Mouse (Mus musculus) hindbrain, embryonic 12.5 days (tissue): ENCODE results near the gene Sec14l1. TPM values are rescaled to one million over a fixed set of nuclear protein-coding genes. Genes with fewer than 3 reads are reported as not detected.

ENCODE experiments used
- ATAC-seq: fragments of 200-750 bp; cut with Nextera tagmentation; 2 replicates; pipeline ENCODE4 v1.8.0; 2017; ENCODE audit warnings: moderate TSS enrichment; ENCODE audit not compliant: low FRiP score
- H3K27ac ChIP-seq: fragments of 300-500 bp; sonication (generic); 2 replicates; pipeline ENCODE4 v1.5.1; 2016; ENCODE audit warnings: mild to moderate bottlenecking
- H3K27me3 ChIP-seq: fragments of 300-500 bp; sonication (generic); 2 replicates; pipeline ENCODE4 v1.6.1; 2016; ENCODE audit warnings: mild to moderate bottlenecking
- H3K36me3 ChIP-seq: fragments of 300-500 bp; sonication (generic); 2 replicates; pipeline ENCODE4 v1.6.1; 2016; ENCODE audit warnings: mild to moderate bottlenecking
- H3K4me1 ChIP-seq: fragments of 300-500 bp; sonication (generic); 2 replicates; pipeline ENCODE4 v1.6.1; 2016
- H3K4me2 ChIP-seq: fragments of 300-500 bp; sonication (generic); replicated peaks from 2 replicates; pipeline ENCODE4 v1.6.1; 2016; ENCODE audit warnings: mild to moderate bottlenecking
- H3K4me3 ChIP-seq: fragments of 300-500 bp; sonication (generic); 2 replicates; pipeline ENCODE4 v1.5.1; 2016; ENCODE audit warnings: mild to moderate bottlenecking
- H3K9ac ChIP-seq: fragments of 300-500 bp; sonication (generic); 2 replicates; pipeline ENCODE4 v1.6.1; 2016; ENCODE audit warnings: mild to moderate bottlenecking, moderate library complexity
- H3K9me3 ChIP-seq: fragments of 300-500 bp; sonication (generic); replicated peaks from 2 replicates; pipeline ENCODE4 v1.6.1; 2016; ENCODE audit warnings: mild to moderate bottlenecking
- WGBS: fragments of 180-500 bp; shearing (Covaris S2); methylation state at CpG from one replicate; pipeline ENCODE4 v1.1.7; 2016; 5-methylcytosine and 5-hydroxymethylcytosine counted together
- polyA plus RNA-seq: library from polyadenylated mRNA; unstranded; fragments of >200 nt; fragmentation: Nextera tagmentation; extraction: Ambion mirVana; gene quantifications from 2 replicates; pipeline ENCODE4 v1.2.1, GENCODE M21; 2016

The Sec14l1 gene
- polyA plus RNA-seq, 1 experiment from 2014 or later = 76.2 TPM

DNA sequence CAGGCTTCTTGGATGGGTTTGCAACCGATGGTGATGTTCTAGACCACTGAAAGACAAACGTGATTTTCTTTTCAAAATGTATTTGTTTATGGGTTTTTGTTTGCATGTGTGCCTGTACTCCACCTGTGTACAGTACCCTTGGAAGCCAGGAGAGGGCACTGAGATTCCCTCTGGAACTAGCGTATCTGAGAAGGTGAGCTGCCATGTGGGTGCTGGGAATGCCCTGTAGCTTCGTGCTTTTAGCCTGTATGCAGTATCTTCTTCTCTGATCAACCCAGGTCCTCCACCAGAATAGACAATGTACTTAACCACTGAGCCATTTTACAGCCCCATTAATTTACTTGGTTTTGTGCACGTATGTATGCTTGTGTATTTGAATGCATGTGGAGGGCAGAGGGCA, 68.9 kb downstream of the Sec14l1 start:
- WGBS = 84% methylated on average over 5 of the region's 5 CpGs

DNA sequence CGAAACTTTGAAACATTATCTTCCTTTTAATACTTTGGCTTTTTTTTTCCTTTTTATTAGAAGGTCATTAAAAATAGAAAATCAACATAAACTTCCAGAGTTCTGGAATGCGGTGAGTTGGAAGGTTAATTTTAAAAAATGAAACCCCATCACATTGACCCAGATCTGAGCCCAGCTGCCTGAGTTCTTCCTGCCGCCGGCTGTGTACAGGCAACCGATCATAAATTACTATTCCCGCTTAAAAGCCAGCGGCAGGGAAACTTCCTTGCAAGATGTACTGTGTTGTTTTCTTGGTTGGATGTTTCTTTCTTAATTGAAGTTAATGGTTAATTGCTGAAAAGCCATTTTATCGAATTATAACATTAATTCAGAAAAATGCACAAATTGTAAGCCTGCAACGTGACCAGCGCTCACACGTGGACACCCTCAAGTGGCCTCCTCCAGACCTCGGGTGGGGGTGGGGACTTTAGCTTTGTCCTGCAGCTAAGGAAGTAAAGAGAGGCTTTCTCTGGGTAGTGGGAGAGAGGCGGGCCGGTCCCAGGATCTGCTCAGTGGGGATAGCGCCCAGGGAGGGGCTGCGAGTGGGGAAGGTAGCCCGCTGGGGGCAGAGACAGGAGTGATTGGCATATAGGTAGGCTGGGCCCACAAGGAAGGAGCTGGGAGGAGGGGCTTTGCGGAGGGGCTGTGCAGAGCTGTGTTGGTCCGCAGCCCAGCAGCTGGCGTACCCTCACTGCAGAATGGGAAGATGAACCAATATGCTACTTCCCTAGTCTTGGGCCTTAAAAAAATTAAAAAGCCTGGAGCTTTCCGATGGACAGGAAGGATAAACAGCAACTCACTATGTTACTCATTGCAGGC, 70.3 kb downstream of the Sec14l1 start:
- ATAC-seq = no peak
- Histone ChIP-seq H3K27me3 (peaks cover 4% of the 10 kb centered on the region; the same call in 1 of the 2 replicates), H3K4me2 (no peak overlapping the region), H3K36me3 (no peaks in the 10 kb centered on the region), H3K4me1 (peaks cover 2% of the 10 kb centered on the region; the same call in 1 of the 2 replicates), H3K9ac (no peak overlapping the region), H3K27ac (no peak overlapping the region), H3K9me3 (peaks cover 21% of the 10 kb centered on the region), H3K4me3 (no peak overlapping the region)
- WGBS = 62% methylated on average over 21 of the region's 21 CpGs

More for the DNA sequence above, 68.9 kb downstream of the Sec14l1 start:
- H3K4me1 ChIP-seq = peaks cover 2% of the 10 kb centered on the region; the same call in 1 of the 2 replicates
- H3K9ac ChIP-seq = no peak overlapping the region
- no peak overlapping the region for H3K27ac ChIP-seq
- H3K9me3 ChIP-seq = peaks cover 27% of the 10 kb centered on the region
- H3K4me2 ChIP-seq = no peak overlapping the region
- no peaks in the 10 kb centered on the region for H3K36me3 ChIP-seq
- no peak overlapping the region for H3K4me3 ChIP-seq
- ATAC-seq = no peak
- H3K27me3 ChIP-seq = peaks cover 7% of the 10 kb centered on the region; the same call in 1 of the 2 replicates

- Histone ChIP-seq H3K9me3 (no peaks in the 10 kb centered on the region), H3K27me3 (peaks cover 8% of the 10 kb centered on the region; the same call in 1 of the 2 replicates), H3K27ac (no peak overlapping the region), H3K4me2 (no peak overlapping the region), H3K4me3 (no peak overlapping the region), H3K9ac (no peak overlapping the region), H3K4me1 (0 out of 2 replicates have a peak, but pooled peaks cover 2% of the 10 kb centered on the region), H3K36me3 (no peaks in the 10 kb centered on the region)
- 69% methylated on average over 5 of the region's 5 CpGs for WGBS
- ATAC-seq = no peak
These were observed 76.6 kb downstream of the Sec14l1 start for GRCm38 (mm10) chr11:117191524-117191923.

DNA sequence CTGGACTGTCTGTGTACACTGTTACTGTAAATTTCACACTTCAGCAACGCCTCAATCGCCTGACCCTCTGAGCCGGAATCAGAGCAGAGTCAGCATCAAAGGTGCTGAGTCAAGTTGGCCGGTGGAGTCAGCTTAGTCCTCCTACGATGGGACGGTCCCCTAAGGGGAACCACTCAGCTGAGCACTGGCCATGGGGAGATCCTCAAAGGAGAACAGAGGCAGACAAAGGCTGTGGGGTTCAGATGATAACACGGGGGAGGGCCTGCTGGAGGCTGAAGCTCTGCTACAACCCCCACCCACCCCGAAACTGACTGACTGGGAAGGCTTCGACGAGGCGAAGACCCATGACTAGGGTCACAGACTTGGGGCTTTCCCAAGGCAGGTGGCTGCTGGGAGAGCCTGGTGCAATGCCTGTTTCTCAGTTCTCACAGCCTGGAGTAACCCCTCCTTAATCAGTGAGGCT, 79.5 kb downstream of the Sec14l1 start:
- Histone ChIP-seq H3K9ac (no peak overlapping the region), H3K9me3 (no peaks in the 10 kb centered on the region), H3K36me3 (no peaks in the 10 kb centered on the region), H3K4me2 (no peak overlapping the region), H3K4me1 (peaks cover 7% of the 10 kb centered on the region), H3K27ac (no peak overlapping the region), H3K27me3 (peaks cover 25% of the 10 kb centered on the region), H3K4me3 (no peak overlapping the region)
- WGBS = 66% methylated on average over 11 of the region's 11 CpGs
- ATAC-seq = no peak

- H3K36me3 ChIP-seq = no peaks in the 10 kb centered on the region
- no peak overlapping the region for H3K27ac ChIP-seq
- H3K27me3 ChIP-seq = peaks cover 36% of the 10 kb centered on the region
- no peak for ATAC-seq
- H3K4me3 ChIP-seq = no peak overlapping the region
- no peak overlapping the region for H3K9ac ChIP-seq
- no peaks in the 10 kb centered on the region for H3K9me3 ChIP-seq
- WGBS = 87% methylated on average over 6 of the region's 6 CpGs
- H3K4me1 ChIP-seq = peaks cover 13% of the 10 kb centered on the region
- no peak overlapping the region for H3K4me2 ChIP-seq
These were observed 80.6 kb downstream of the Sec14l1 start for GRCm38 (mm10) chr11:117195616-117196015.

- no peaks in the 10 kb centered on the region for H3K36me3 ChIP-seq
- no peak overlapping the region for H3K4me3 ChIP-seq
- WGBS = 87% methylated on average over 7 of the region's 7 CpGs
- no peaks in the 10 kb centered on the region for H3K9me3 ChIP-seq
- H3K4me2 ChIP-seq = no peak overlapping the region
- no peak overlapping the region for H3K27ac ChIP-seq
- peaks cover 47% of the 10 kb centered on the region for H3K27me3 ChIP-seq
- no peak overlapping the region for H3K9ac ChIP-seq
- ATAC-seq = no peak
- H3K4me1 ChIP-seq = peaks cover 13% of the 10 kb centered on the region
These were observed 81.7 kb downstream of the Sec14l1 start for GRCm38 (mm10) chr11:117196681-117197080.

- no peaks in the 10 kb centered on the region for H3K36me3 ChIP-seq
- no peak for ATAC-seq
- H3K9ac ChIP-seq = no peak overlapping the region
- peaks cover 52% of the 10 kb centered on the region for H3K27me3 ChIP-seq
- peaks cover 13% of the 10 kb centered on the region for H3K4me1 ChIP-seq
- WGBS = 94% methylated on average over 5 of the region's 5 CpGs
- no peak overlapping the region for H3K4me2 ChIP-seq
- no peaks in the 10 kb centered on the region for H3K9me3 ChIP-seq
- H3K4me3 ChIP-seq = no peak overlapping the region
- H3K27ac ChIP-seq = no peak overlapping the region
These were observed 83.2 kb downstream of the Sec14l1 start for GRCm38 (mm10) chr11:117198122-117198521.

DNA sequence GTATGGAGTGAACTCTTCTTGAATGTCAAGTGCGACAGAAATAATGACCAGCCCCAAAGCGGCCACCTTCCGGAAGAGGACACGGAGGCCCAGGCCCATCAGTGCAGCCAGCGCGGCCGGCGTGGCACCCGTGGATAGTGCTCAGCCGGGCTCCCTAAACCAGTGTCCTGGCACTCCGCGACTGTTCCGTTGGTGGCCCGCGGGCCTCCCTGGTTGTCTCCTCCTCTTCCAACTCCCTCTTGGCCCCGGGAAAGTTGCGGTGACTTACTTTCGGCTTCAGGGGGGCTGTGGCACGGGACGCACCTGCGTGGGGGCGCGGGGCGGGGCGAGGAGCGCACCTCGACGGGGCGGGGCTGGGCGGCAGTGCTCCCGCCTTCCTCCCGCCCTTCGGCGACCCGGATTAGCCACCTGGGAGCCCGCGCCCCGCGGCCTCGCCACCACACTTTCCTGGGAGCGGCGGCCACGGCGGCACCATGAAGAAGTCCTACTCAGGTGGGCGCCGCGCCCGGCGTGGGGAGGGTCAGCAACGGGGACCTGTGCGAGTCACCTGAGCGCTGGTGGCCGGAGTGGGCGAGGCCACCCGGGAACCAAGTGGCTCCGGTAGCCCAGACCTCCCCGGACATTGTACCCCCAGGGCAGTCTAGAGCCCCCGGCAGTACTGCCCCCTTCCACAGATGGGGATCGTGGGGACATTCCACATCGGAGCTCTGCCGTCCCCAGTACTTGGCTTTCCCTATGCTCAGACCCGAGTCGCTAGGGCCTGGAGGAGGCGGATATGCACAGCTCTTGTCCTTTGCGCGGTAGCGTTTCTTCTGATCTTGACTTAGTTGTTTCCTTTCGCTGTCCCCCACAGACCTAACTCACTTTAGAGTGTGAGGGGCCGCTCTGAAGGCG, 84.6 kb downstream of the Sec14l1 start, which contains the start of gene Sept9:
Gene Sept9 (plus strand): TSS at position 380 of the 894 bp plus-strand sequence.
- peaks cover 53% of the 10 kb centered on the region for H3K27me3 ChIP-seq
- peak within 1 kb of the TSS; percentile 73 for H3K4me2 ChIP-seq
- H3K27ac ChIP-seq = no peak within 1 kb of the TSS
- H3K9me3 ChIP-seq = no peaks in the 10 kb centered on the region
- H3K36me3 ChIP-seq = no peaks in the 10 kb centered on the region
- no peak for ATAC-seq
- peak within 1 kb of the TSS; percentile 36; the same call in 1 of the 2 replicates for H3K9ac ChIP-seq
- peak within 1 kb of the TSS; percentile 41 for H3K4me3 ChIP-seq
- under 1% methylated on average over 70 of the region's 70 CpGs for WGBS
- H3K4me1 ChIP-seq = peaks cover 13% of the 10 kb centered on the region

- H3K4me1 ChIP-seq = peaks cover 11% of the 10 kb centered on the region
- H3K4me3 ChIP-seq = no peak overlapping the region
- H3K27me3 ChIP-seq = peaks cover 52% of the 10 kb centered on the region
- no peaks in the 10 kb centered on the region for H3K36me3 ChIP-seq
- ATAC-seq = no peak
- H3K9ac ChIP-seq = no peak overlapping the region
- H3K27ac ChIP-seq = no peak overlapping the region
- WGBS = 86% methylated on average over 12 of the region's 12 CpGs
- no peak overlapping the region for H3K4me2 ChIP-seq
- no peaks in the 10 kb centered on the region for H3K9me3 ChIP-seq
These were observed 86.9 kb downstream of the Sec14l1 start for GRCm38 (mm10) chr11:117201846-117202245.

- H3K4me2 ChIP-seq = no peak overlapping the region
- H3K27ac ChIP-seq = no peak overlapping the region
- ATAC-seq = no peak
- H3K4me3 ChIP-seq = no peak overlapping the region
- no peak overlapping the region for H3K9ac ChIP-seq
- H3K27me3 ChIP-seq = peaks cover 30% of the 10 kb centered on the region
- WGBS = 85% methylated on average over 8 of the region's 8 CpGs
- no peaks in the 10 kb centered on the region for H3K36me3 ChIP-seq
- H3K4me1 ChIP-seq = peaks cover 9% of the 10 kb centered on the region
- no peaks in the 10 kb centered on the region for H3K9me3 ChIP-seq
These were observed 89.6 kb downstream of the Sec14l1 start for GRCm38 (mm10) chr11:117204606-117205005.

GRCm38 (mm10) chr11:117205042-117205441, 90.1 kb downstream of the Sec14l1 start:
- Histone ChIP-seq H3K36me3 (no peaks in the 10 kb centered on the region), H3K9me3 (no peaks in the 10 kb centered on the region), H3K27me3 (peaks cover 26% of the 10 kb centered on the region), H3K27ac (no peak overlapping the region), H3K9ac (no peak overlapping the region), H3K4me3 (no peak overlapping the region), H3K4me1 (peaks cover 4% of the 10 kb centered on the region; the same call in 1 of the 2 replicates), H3K4me2 (no peak overlapping the region)
- 89% methylated on average over 6 of the region's 6 CpGs for WGBS
- ATAC-seq = no peak

DNA sequence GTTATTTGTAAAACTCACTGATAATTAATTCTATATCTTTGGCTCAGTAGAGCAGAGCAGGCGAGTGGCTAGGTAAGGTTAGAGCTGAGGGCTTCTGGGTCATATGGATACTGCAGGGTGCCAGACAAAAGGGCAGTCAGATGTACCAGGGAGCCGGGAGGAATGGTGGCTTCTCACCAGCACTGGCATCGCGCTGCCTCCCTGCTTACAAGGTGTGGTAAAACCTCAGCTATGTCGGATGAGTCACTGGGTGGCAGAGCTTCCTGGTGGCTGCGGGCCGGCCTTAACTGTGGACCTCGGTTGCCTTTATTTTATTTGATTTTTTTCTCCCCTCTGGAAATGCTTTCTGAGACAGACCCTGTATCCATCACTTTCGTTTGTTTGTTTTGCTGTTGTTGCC, 90.5 kb downstream of the Sec14l1 start:
- Histone ChIP-seq H3K27me3 (peaks cover 22% of the 10 kb centered on the region), H3K4me2 (no peak overlapping the region), H3K4me1 (0 out of 2 replicates have a peak, but pooled peaks cover 4% of the 10 kb centered on the region), H3K9me3 (no peaks in the 10 kb centered on the region), H3K9ac (no peak overlapping the region), H3K4me3 (no peak overlapping the region), H3K27ac (no peak overlapping the region), H3K36me3 (no peaks in the 10 kb centered on the region)
- no peak for ATAC-seq
- 86% methylated on average over 9 of the region's 9 CpGs for WGBS
